ENCODE assay signal across 8 mouse cellular contexts in the genomic region with DNA sequence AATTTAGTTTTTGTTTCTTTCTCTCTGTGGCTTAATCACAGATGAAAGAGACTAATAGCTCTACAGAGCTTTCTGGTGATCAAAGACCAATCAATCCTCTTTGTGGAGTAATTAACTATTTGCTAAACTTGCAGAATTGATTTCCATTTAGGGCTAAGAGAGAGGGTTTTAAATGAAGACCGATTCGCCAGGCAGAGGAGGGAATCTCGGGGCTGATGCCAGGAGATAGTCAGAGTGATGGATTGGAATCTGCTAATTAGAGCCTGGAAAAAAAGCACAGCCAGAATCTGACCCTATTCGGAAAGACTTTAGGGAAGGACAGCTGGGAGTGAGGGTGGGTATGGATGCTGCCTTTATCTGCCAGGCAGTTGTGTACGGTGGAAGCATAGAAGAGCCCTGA.
"Had no signal": no experiment of that assay in that cellular context is flagged by ENCODE, and none has a peak within 500 bp of the region (broad histone marks: within the 10 kb centered on the region; RNA-seq: fewer than 3 reads in every experiment).

No protein-coding gene starts in this region.

- DNase-seq: liver, embryonic 13.5 days; liver, postnatal 0 days; lung, adult 2 months; lung, postnatal 14 days; right cerebral cortex, postnatal 14 days; thymus, adult 2 months; thymus, postnatal 25 days; thymus, postnatal 4 days had no signal
